Mouse (Mus musculus): ENCODE data around the gene Lta. TPM values are rescaled to one million over a fixed set of nuclear protein-coding genes. Genes with fewer than 3 reads are reported as not detected.

Lta gene
- total and polyA plus RNA-seq, 3 experiments: 0.24 TPM; not detected in 2

GRCm38 (mm10) chr17:35241305-35242014 lies 36.3 kb upstream of the Lta start, which contains the start of gene Ddx39b:
TSS of gene Ddx39b (plus strand) at chr17:35241746.
- Histone ChIP-seq H3K27ac (ENCODE audit: control insufficient read depth, low read depth, low read length) (peak within 1 kb of the TSS; percentile 98), H3K36me3 (ENCODE audit: control insufficient read depth in 1 of 2, insufficient read depth in 2 of 2, low read length in 2 of 2) (peaks cover 17 to 31% of the 10 kb centered on the region in 2 experiments), H3K9ac (ENCODE audit: control insufficient read depth, low read depth, low read length, poor library complexity, severe bottlenecking) (peak within 1 kb of the TSS; percentile 96), H3K4me3 (ENCODE audit: control insufficient read depth in 1 of 2, insufficient read depth in 1 of 2, low read depth in 2 of 2, low read length in 2 of 2) (peak within 1 kb of the TSS; percentile 79 to 95), H3K79me2 (ENCODE audit: control insufficient read depth, insufficient read depth, low read length, poor library complexity) (peaks cover 49% of the 10 kb centered on the region), H3K27me3 (ENCODE audit: control insufficient read depth in 1 of 2, insufficient read depth in 2 of 2, low read length in 2 of 2) (no peaks in the 10 kb centered on the region), H3K9me3 (replicated peaks; ENCODE audit: insufficient read depth, low read length) (no peaks in the 10 kb centered on the region), H3K4me1 (ENCODE audit: control insufficient read depth in 1 of 2, insufficient read depth in 2 of 2, low read length in 2 of 2) (peaks cover 5 to 28% of the 10 kb centered on the region in 2 experiments; a peak in 3 of 4 replicates)
- peak; percentile 97 for DNase-seq (ENCODE audit: low read depth, low spot score)
- TF ChIP-seq ETS1 (IDR thresholded peaks at IDR 0.05; ENCODE audit: low read depth, low read length): no peak
- no peak for TF ChIP-seq CHD1 (IDR thresholded peaks at IDR 0.05; ENCODE audit: low read depth, low read length)
- peak; percentile 96 for TF ChIP-seq MYC (IDR thresholded peaks at IDR 0.05; ENCODE audit: low read depth, low read length)
- no peak for TF ChIP-seq SMC3 (IDR thresholded peaks at IDR 0.05; ENCODE audit: low read depth, low read length)
- peak; percentile 94 for TF ChIP-seq MXI1 (IDR thresholded peaks at IDR 0.05; ENCODE audit: low read depth, low read length)
- TF ChIP-seq UBTF (IDR thresholded peaks at IDR 0.05; ENCODE audit: borderline replicate concordance, insufficient read depth, low read depth, low read length): no peak
- no peak for TF ChIP-seq CHD2 (IDR thresholded peaks at IDR 0.05; ENCODE audit: low read length)
- peak; percentile 77 for TF ChIP-seq KAT2A (conservative IDR thresholded peaks at IDR 0.05; ENCODE audit: low read depth, low read length)
- TF ChIP-seq POLR2A (IDR thresholded peaks at IDR 0.05; ENCODE audit: control insufficient read depth in 1 of 2, insufficient read depth in 1 of 2, low read depth in 1 of 2, low read length in 2 of 2, poor library complexity in 1 of 2): peak; percentile 31 to 85; a peak in 3 of 4 replicates
- 0 out of 2 replicates have a peak, but pooled peaks have one; percentile 6 for TF ChIP-seq MAZ (IDR thresholded peaks at IDR 0.05; ENCODE audit: low read depth, low read length)
- TF ChIP-seq MAX (IDR thresholded peaks at IDR 0.05; ENCODE audit: low read length): peak; percentile 99
- TF ChIP-seq POLR2AphosphoS2 (IDR thresholded peaks at IDR 0.05; ENCODE audit: low read length): 0 out of 2 replicates have a peak, but pooled peaks have one; percentile 51
- TF ChIP-seq GABPA (IDR thresholded peaks at IDR 0.05; ENCODE audit: low read depth, low read length): no peak
- TF ChIP-seq USF1 (IDR thresholded peaks at IDR 0.05; ENCODE audit: low read depth, low read length): peak; percentile 98
- no peak for TF ChIP-seq RAD21 (IDR thresholded peaks at IDR 0.05; ENCODE audit: low read depth, low read length)
- TF ChIP-seq RCOR1 (IDR thresholded peaks at IDR 0.05; ENCODE audit: low read depth, low read length): no peak
- peak; percentile 86 for TF ChIP-seq NELFE (IDR thresholded peaks at IDR 0.05; ENCODE audit: low read depth, low read length)
- TF ChIP-seq ZKSCAN1 (IDR thresholded peaks at IDR 0.05; ENCODE audit: low read depth, low read length): no peak
- peak; percentile 95 for TF ChIP-seq ELF1 (IDR thresholded peaks at IDR 0.05; ENCODE audit: low read depth, low read length)
- no peak for TF ChIP-seq ZMIZ1 (IDR thresholded peaks at IDR 0.05; ENCODE audit: low read depth, low read length)
- no peak for TF ChIP-seq MYB (IDR thresholded peaks at IDR 0.05; ENCODE audit: low read depth, low read length)
- no peak for TF ChIP-seq POLR2AphosphoS5 (IDR thresholded peaks at IDR 0.05; ENCODE audit: borderline replicate concordance, low read depth, low read length)
- TF ChIP-seq TCF12 (IDR thresholded peaks at IDR 0.05; ENCODE audit: low read depth, low read length): peak; percentile 63
- no peak for TF ChIP-seq GATA1 (IDR thresholded peaks at IDR 0.05; ENCODE audit: low read depth, low read length)
- TF ChIP-seq TAL1 (IDR thresholded peaks at IDR 0.05; ENCODE audit: low read length): no peak
- TF ChIP-seq ZNF384 (IDR thresholded peaks at IDR 0.05; ENCODE audit: low read depth, low read length): no peak
- TF ChIP-seq NRF1 (IDR thresholded peaks at IDR 0.05; ENCODE audit: insufficient read depth, low read depth, low read length, poor library complexity, severe bottlenecking): peak; percentile 92
- peak; percentile 40 to 84; a peak in 2 of 4 replicates for TF ChIP-seq USF2 (IDR thresholded peaks at IDR 0.05; ENCODE audit: borderline replicate concordance in 1 of 2, insufficient read depth in 1 of 2, low read depth in 1 of 2, low read length in 2 of 2)
- TF ChIP-seq ZC3H11A (IDR thresholded peaks at IDR 0.05; ENCODE audit: low read depth, low read length): no peak
- TF ChIP-seq TBP (IDR thresholded peaks at IDR 0.05; ENCODE audit: low read depth, low read length): peak; percentile 77; the same call in 1 of the 2 replicates
- TF ChIP-seq JUND (IDR thresholded peaks at IDR 0.05; ENCODE audit: low read depth, low read length): no peak
- TF ChIP-seq SIN3A (IDR thresholded peaks at IDR 0.05; ENCODE audit: low read length): peak; percentile 95
- peak; percentile 87 for TF ChIP-seq HCFC1 (IDR thresholded peaks at IDR 0.05; ENCODE audit: low read depth, low read length)
- no peak for TF ChIP-seq EP300 (IDR thresholded peaks at IDR 0.05; ENCODE audit: low read depth in 1 of 2, low read length in 2 of 2)
- TF ChIP-seq MEF2A (IDR thresholded peaks at IDR 0.05; ENCODE audit: extremely low read depth, insufficient replicate concordance, low read depth, low read length, poor library complexity, severe bottlenecking): no peak
- peak; percentile 97 for TF ChIP-seq E2F4 (IDR thresholded peaks at IDR 0.05; ENCODE audit: borderline replicate concordance, low read depth, low read length)
